Mouse (Mus musculus) heart, postnatal 0 days (tissue): ENCODE data around the gene Zranb1. TPM values are rescaled to one million over a fixed set of nuclear protein-coding genes. Genes with fewer than 3 reads are reported as not detected.

ENCODE experiments used
- ATAC-seq: fragments of 200-750 bp; cut with Nextera tagmentation; 2 replicates; pipeline ENCODE4 v1.8.0; 2017; ENCODE audit warnings: low read depth, moderate number of reproducible peaks, moderate library complexity; ENCODE audit not compliant: insufficient read depth
- DNase-seq: peaks from one replicate; pipeline ENCODE4 v3.0.0-alpha.2; 2016; ENCODE audit warnings: low spot score
- H3K27ac ChIP-seq: fragments of 300-500 bp; sonication (generic); 2 replicates; pipeline ENCODE4 v1.5.1; 2014; ENCODE audit warnings: low read depth, mild to moderate bottlenecking
- H3K27me3 ChIP-seq: fragments of 300-500 bp; sonication (generic); 2 replicates; pipeline ENCODE4 v1.6.1; 2014; ENCODE audit warnings: low read length, mixed read lengths; ENCODE audit not compliant: control insufficient read depth, insufficient read depth
- H3K36me3 ChIP-seq: fragments of 300-500 bp; sonication (generic); replicated peaks from 2 replicates; pipeline ENCODE4 v1.6.1; 2014; ENCODE audit warnings: low read length, mixed read lengths; ENCODE audit not compliant: control insufficient read depth, insufficient read depth
- H3K4me1 ChIP-seq: fragments of 300-500 bp; sonication (generic); 2 replicates; pipeline ENCODE4 v1.6.1; 2014; ENCODE audit warnings: antibody characterized with exemption; ENCODE audit not compliant: control insufficient read depth, insufficient read depth
- H3K4me2 ChIP-seq: fragments of 300-500 bp; sonication (generic); 2 replicates; pipeline ENCODE4 v1.6.1; 2014; ENCODE audit warnings: low read depth, mild to moderate bottlenecking, low read length, moderate library complexity
- H3K4me3 ChIP-seq: fragments of 300-500 bp; sonication (generic); 2 replicates; pipeline ENCODE4 v1.5.1; 2014; ENCODE audit warnings: low read depth, low read length
- H3K9ac ChIP-seq: fragments of 300-500 bp; sonication (generic); replicated peaks from 2 replicates; pipeline ENCODE4 v1.6.1; 2014; ENCODE audit warnings: low read depth, low read length, mixed read lengths
- H3K9me3 ChIP-seq: fragments of 300-500 bp; sonication (generic); replicated peaks from 2 replicates; pipeline ENCODE4 v1.6.1; 2016; ENCODE audit warnings: low read length; ENCODE audit not compliant: control insufficient read depth
- CTCF ChIP-seq: IDR thresholded peaks from 2 replicates; pipeline ENCODE4 v1.5.1; 2016; ENCODE audit warnings: antibody characterized with exemption, control low read depth, low read depth
- EP300 ChIP-seq: IDR thresholded peaks from 2 replicates; pipeline ENCODE4 v1.6.1; 2016; ENCODE audit warnings: antibody characterized with exemption, low read depth
- WGBS: fragments of 180-500 bp; shearing (Covaris S2); extraction: QIAGEN DNeasy Blood & Tissue Kit; methylation state at CpG from one replicate; pipeline ENCODE4 v1.1.7; 2014; 5-methylcytosine and 5-hydroxymethylcytosine counted together
- polyA plus RNA-seq: library from polyadenylated mRNA; unstranded; fragments of >200 nt; fragmentation: Nextera tagmentation; extraction: Ambion mirVana; gene quantifications from 2 replicates; pipeline ENCODE4 v1.2.1, GENCODE M21; 2015
- total RNA-seq: library from RNA; depleted of rRNA; stranded (reverse); fragments of >200 nt; gene quantifications from 2 replicates; pipeline ENCODE4 v1.2.3, GENCODE M21; 2014; ENCODE audit warnings: low replicate concordance

Gene Zranb1
- total and polyA plus RNA-seq, 2 experiments from 2014 or later = 9.9 to 49.6 TPM

DNA sequence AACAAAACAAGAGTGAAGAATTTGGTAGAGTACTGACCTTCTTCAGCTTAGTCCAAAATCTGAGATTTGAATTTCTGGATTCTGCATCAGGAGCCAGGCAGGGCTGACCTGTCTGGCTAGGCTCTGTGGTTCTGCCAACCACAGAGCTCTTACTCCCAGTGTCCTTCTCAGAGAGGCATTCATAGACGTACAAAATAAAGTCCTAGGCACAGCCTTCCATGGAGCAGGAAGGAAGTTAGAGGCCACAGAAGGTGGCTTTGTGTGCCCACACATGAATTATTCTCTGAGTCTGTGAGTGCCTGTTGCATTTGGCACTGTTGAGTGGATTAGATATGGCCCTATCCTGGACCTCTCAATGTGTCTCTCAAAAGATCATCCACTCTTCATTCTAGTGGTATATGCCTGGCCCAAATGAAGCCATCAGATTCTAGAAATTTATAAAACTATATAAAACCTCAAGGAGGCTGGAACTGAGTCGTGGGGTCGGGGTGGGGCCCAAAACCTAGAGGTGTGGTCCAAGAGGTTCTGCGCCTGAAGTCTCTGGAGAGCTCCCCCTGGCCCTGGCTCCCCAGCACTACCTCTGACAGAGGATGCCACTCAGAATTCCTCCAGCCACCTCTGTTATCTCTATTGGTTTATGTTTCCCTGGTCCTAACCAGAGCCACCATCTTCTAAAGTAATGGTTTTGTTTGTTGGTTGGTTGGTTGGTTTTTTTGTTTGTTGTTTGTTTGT lies 42.3 kb upstream of the Zranb1 start:
- 66% methylated on average over 4 of the region's 4 CpGs for WGBS

DNA sequence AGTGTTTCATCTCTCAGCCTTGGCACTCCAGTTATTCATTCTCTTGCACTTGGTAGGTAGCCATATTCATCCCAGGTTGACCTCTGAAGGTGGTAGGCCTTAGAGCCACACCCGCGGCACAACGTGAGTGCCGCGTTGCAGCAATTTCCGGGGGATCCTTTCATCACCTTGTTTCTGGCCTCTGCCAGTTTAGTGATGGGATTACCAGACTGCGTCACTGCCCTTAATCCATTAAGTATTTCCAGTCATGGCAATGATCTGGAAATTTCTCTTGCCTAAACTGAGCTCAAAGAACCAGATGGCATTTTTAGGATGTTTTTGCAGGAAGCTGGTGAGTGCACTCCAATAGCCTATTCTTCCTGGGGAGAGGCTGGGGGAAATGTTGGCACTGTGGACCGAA lies 41.3 kb upstream of the Zranb1 start:
- ATAC-seq (no peak), DNase-seq (no peak)
- TF ChIP-seq CTCF (no peak), EP300 (no peak)
- Histone ChIP-seq H3K4me3 (no peak overlapping the region), H3K4me2 (no peak overlapping the region), H3K36me3 (peaks cover 5% of the 10 kb centered on the region; the same call in 1 of the 2 replicates), H3K9ac (no peak overlapping the region), H3K27me3 (no peaks in the 10 kb centered on the region), H3K4me1 (peaks cover 3% of the 10 kb centered on the region), H3K9me3 (no peaks in the 10 kb centered on the region), H3K27ac (no peak overlapping the region)
- WGBS = 89% methylated on average over 8 of the region's 8 CpGs

More for the DNA sequence above, 42.3 kb upstream of the Zranb1 start:
- H3K27me3 ChIP-seq = no peaks in the 10 kb centered on the region
- no peak for ATAC-seq
- DNase-seq = no peak
- no peak overlapping the region for H3K9ac ChIP-seq
- no peaks in the 10 kb centered on the region; the same call in 1 of the 2 replicates for H3K4me1 ChIP-seq
- H3K4me2 ChIP-seq = no peak overlapping the region
- H3K9me3 ChIP-seq = no peaks in the 10 kb centered on the region
- H3K27ac ChIP-seq = no peak overlapping the region
- TF ChIP-seq EP300 (no peak), CTCF (no peak)
- H3K4me3 ChIP-seq = no peak overlapping the region
- peaks cover 15% of the 10 kb centered on the region for H3K36me3 ChIP-seq

DNA sequence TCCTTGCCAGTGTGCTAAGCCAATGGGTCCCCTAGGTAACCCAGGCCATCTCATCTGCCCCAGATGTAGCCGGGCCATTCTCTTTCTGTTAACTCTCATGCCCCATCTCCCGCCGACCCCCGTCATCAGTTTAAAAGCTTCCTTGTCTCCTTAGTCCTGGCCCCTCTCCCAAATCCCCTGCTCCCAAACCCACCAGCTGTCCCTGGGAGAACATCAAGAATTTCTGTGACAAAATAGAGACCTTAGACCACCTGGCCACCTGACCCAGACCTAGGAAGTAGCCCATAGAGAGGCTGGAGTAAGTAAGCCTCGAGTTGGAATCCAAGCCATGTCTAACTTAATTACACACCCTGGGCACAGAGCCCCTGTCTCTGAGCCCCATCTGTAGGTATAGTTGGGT lies 40.7 kb upstream of the Zranb1 start:
- Histone ChIP-seq H3K9ac (no peak overlapping the region), H3K27ac (no peak overlapping the region), H3K4me3 (no peak overlapping the region), H3K36me3 (no peaks in the 10 kb centered on the region), H3K27me3 (no peaks in the 10 kb centered on the region), H3K4me2 (no peak overlapping the region), H3K9me3 (no peaks in the 10 kb centered on the region), H3K4me1 (peaks cover 8% of the 10 kb centered on the region)
- WGBS = 89% methylated on average over 5 of the region's 5 CpGs
- no peak for TF ChIP-seq EP300
- TF ChIP-seq CTCF = no peak
- DNase-seq = no peak
- ATAC-seq = no peak

DNA sequence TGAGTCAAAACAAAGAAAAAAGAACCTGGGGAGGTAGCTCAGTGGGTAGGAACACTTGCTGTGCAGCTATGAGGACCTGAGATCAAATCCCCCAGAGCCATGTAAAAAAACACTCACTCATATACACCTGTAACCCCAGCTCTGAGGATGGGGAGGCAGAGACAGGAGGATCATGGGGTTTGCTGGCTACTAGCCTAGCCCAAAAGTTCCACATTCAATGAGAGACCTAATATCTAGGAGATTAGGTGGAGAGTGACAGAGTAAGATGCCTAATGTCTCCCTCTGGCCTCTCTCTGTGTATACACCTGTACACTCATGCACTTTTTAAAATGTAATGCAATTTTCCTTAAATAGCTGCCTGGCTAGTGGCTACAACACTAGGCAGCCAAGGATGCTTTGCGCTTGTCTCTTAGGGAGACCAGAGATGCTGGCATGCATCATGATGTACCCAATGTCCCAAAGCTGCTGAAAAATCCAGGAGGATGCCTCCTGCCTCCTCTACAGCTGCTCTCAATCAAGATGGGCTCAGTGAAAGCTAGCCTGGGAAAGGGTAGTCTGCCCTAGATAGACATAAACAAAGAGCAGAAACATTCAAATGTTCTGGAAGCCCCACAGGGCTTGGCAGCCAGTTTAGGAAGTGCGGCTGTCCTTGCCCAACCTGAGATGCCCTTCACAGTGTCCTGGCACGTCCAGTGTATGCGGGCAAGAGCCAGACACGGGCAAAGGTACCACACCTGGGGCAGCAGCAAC lies 39.2 kb upstream of the Zranb1 start:
- ATAC-seq = 0 out of 2 replicates have a peak, but pooled peaks have one; percentile 10
- Histone ChIP-seq H3K27ac (no peak overlapping the region), H3K36me3 (no peaks in the 10 kb centered on the region), H3K4me1 (peaks cover 13% of the 10 kb centered on the region), H3K27me3 (no peaks in the 10 kb centered on the region), H3K4me3 (no peak overlapping the region), H3K4me2 (no peak overlapping the region), H3K9me3 (no peaks in the 10 kb centered on the region), H3K9ac (no peak overlapping the region)
- TF ChIP-seq EP300 = no peak
- no peak for TF ChIP-seq CTCF
- no peak for DNase-seq
- WGBS = 52% methylated on average over 5 of the region's 5 CpGs

DNA sequence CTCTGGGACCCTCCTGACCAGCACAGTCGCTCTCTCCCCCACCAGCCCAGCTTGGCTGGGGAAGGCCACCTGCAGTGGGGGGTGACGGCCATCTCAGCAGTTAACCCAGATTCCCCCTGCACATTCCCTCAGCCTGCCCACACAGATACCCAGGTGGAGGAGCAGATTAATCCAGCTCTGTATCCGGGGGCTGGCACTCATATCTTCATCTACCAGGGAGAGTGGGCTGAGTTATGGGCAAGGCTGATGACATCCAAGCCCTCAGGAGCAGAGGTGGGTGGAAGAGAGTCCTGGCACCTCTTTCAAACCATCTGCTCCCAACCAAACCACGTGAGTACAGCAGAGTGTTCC lies 38.7 kb upstream of the Zranb1 start:
- ATAC-seq = no peak

More for the DNA sequence above, 38.7 kb upstream of the Zranb1 start:
- WGBS = 53% methylated on average over 4 of the region's 4 CpGs
- Histone ChIP-seq H3K9me3 (no peaks in the 10 kb centered on the region), H3K4me1 (peaks cover 13% of the 10 kb centered on the region), H3K4me3 (no peak overlapping the region), H3K27me3 (no peaks in the 10 kb centered on the region), H3K9ac (no peak overlapping the region), H3K36me3 (no peaks in the 10 kb centered on the region), H3K27ac (no peak overlapping the region), H3K4me2 (no peak overlapping the region)
- TF ChIP-seq CTCF = no peak
- TF ChIP-seq EP300 = no peak
- DNase-seq = no peak
